Mouse (Mus musculus) megakaryocyte-erythroid progenitor cell, adult 5-6 weeks (primary cell): ENCODE measurements around the gene Kras. TPM values are rescaled to one million over a fixed set of nuclear protein-coding genes. Genes with fewer than 3 reads are reported as not detected.

Experiments used
- ATAC-seq: replicated peaks from 2 replicates; pipeline ENCODE4 v1.8.0; 2016; ENCODE audit warnings: mild to moderate bottlenecking, inconsistent platforms; ENCODE audit not compliant: severe bottlenecking, poor library complexity, low FRiP score, low TSS enrichment
- total RNA-seq, 2 experiments: library from RNA; stranded (forward) in 1 of 2; stranded (reverse) in 1 of 2; fragments of 200-1000, 215-1000 nt in 1 of 2; fragments of >200 nt in 1 of 2; fragmentation: Nextera tagmentation in 1 of 2; gene quantifications; 2 replicates each; pipeline ENCODE4 v1.2.3; 2014 to 2017

The Kras gene
- total RNA-seq (2014; fragmentation: Nextera tagmentation) (29.6 and 36.8 TPM in 2 replicates), total RNA-seq (2017) (27.7 and 28.0 TPM in 2 replicates)

DNA sequence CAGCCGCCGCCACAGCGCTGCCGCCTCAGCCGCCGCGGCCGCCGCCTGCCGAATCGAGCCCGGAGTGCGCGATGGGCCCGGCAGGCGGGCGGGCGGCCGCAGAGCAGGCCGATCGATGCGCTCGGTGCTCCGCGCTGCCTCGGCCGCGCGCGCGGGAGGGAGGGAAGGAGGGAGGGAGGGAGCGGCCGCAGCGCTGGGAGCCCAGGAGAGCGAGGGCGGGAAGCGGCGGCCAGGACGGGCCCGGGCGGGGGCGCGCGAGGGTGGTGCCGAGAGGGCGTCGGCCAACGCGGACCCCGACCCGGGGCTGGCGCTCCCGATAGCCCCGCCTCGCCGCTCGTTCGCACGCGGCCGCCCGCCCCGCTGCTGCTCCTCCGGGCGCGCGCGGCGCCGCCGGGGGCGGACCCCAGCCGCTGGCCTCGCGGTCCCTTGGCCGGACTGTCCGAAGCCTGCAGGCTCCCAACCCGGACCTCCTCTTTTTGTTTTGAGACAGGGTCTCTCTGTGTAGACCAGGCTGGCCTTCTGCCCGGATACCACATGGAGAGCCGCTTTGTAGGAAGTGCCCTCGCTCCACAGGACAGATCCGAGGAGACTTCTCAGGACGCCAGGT, at the start of gene Kras:
TSS of gene Kras (minus strand) at position 55 of the 607 bp plus-strand sequence.
- ATAC-seq = peak; percentile 82

DNA sequence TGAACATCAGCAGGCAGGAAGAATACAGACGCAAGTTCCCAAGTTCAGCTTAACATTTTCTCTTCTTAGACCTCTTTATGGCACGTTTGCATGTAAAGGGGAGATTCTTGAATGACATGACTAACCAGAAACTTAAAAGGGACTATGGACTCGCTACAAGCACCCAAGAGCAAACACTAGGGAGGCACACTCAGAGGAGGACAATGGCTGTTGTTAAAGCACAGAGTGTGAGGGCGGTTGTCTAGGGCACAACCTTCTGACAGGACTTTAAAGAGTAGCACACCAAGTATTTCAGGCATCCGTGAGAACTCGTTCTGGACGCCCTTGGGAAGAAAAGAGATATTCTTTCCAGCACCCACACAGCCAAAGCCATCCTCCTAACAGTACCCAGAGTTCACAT, 47.6 kb upstream of the Kras start:
- ATAC-seq = no peak

DNA sequence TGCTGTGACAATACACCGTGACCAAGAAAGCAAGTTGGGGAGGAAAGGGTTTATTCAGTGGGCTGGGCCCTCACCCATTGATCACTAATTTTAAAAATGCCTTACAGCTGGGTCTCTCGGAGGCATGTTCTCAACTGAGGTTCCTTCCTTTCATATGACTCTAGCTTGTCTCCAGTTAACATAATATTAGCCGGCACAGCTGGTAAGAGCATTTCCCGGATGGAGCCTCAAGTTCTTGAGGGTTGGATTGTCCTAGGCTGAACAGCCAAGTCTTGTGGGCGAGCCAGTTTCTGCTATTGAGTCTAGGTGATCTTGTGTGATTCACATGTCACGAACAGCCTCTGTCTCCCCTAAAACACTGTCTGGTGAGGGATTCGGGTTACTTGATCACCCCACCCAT, 46.9 kb upstream of the Kras start:
- no peak for ATAC-seq

GRCm38 (mm10) chr6:145295171-145295570, 45.1 kb upstream of the Kras start:
- ATAC-seq = no peak

- no peak for ATAC-seq
These were observed 43.1 kb upstream of the Kras start for GRCm38 (mm10) chr6:145293156-145293555.

- peak; percentile 62 for ATAC-seq
These were observed 41.6 kb upstream of the Kras start for GRCm38 (mm10) chr6:145291383-145292289.

- ATAC-seq = no peak
These were observed 35.6 kb upstream of the Kras start for GRCm38 (mm10) chr6:145285656-145286055.

- ATAC-seq = no peak
These were observed 34.2 kb upstream of the Kras start for GRCm38 (mm10) chr6:145284286-145284685.

- ATAC-seq = no peak
These were observed 27.2 kb upstream of the Kras start for GRCm38 (mm10) chr6:145277138-145277763.

DNA sequence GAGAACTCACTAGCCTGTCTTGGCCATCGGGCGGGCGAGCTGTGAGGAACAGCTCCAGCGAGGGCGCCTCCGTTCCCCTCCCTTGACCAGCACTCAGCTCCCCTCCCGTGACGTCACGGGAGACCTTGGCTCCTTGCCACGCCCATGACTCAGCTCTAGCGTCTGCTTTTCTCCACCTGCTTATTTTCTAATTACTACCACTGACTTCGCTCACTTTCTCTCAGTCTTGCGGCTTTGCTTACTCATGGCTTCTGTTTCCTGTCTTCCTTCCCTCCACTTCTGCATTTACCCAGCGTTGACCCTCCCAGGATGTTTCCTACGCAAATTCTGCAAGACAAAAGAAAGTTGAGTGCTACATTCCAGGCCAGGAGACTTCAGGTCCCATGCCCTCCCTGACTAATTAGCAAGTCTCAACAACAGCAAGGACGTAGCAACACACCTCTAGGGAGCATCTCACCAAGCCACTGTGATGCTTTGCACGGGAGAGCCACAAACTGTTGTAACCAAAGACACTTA, 26.3 kb upstream of the Kras start:
- peak; percentile 75 for ATAC-seq

DNA sequence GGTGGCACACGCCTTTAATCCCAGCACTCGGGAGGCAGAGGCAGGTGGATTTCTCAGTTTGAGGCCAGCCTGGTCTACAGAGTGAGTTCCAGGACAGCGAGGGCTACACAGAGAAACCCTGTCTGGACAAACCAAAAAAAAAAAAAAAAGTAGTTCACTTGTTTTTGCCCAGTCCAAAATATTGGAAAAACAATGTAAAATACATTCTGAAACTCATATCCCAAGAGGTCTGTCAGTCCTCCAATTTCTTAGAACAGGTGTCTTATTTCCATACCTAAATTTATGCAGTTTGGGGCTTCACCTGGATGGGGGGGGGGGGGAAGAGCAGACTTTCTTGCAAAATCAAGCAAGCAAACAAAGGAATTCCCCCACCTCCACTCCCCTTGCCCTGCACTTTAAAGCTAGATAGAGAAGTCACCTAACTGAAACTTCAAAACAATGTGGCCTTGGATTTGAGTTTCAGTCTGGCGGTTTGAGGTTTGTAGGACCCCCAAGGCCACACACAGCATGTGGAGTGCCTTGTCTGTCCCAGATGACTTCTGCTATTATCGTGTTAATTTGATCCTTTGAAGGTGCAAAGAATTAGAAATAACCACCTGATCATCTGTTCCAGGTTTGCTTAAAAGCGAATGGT, 25.7 kb upstream of the Kras start:
- ATAC-seq = 0 out of 2 replicates have a peak, but pooled peaks have one; percentile 0

DNA sequence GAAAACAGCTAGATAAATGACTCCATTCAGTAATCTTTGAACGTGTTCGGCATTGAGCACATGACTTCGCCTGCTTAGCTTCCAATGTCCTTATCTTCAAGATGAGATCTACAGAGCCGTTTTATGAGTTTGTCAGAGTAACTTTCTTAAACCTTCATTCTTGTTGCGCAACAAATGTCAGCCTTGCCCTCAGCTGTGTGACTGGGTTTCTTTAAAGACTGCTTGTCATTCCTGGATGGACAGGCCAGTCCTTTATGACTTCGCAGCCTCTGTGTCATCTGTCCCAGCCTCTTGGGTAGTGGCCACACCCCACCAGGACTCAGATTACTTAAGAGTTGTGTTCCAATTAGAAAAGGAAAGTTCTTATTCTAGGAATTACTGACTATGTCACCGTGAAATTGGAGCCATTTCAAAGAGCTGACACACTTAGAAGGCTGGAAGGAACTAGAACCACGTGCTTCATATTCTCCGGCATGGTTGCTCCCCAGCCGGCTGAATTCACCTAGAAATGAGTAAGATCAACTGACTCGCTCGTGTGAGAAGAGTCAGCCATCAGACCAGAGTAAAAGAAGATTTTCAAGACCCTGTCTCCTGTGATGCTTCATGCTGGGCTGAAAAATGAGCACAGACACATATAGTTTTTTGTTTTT, 24.1 kb upstream of the Kras start:
- ATAC-seq = peak; percentile 42; the same call in 1 of the 2 replicates

- no peak for ATAC-seq
These were observed 22.3 kb upstream of the Kras start for GRCm38 (mm10) chr6:145272142-145272937.

GRCm38 (mm10) chr6:145269313-145269845, 19.3 kb upstream of the Kras start:
- no peak for ATAC-seq

GRCm38 (mm10) chr6:145267692-145268091, 17.7 kb upstream of the Kras start:
- no peak for ATAC-seq

GRCm38 (mm10) chr6:145262314-145262713, 12.3 kb upstream of the Kras start:
- no peak for ATAC-seq

GRCm38 (mm10) chr6:145256701-145257073, 6.6 kb upstream of the Kras start:
- no peak for ATAC-seq
